Mouse (Mus musculus) testis, adult 2 months (tissue): ENCODE results near the gene Gm281.

Experiments
- CTCF ChIP-seq: fragments of 200-500 bp; IDR thresholded peaks from 2 replicates; pipeline ENCODE4 v1.5.1; 2012; ENCODE audit warnings: low read depth, mild to moderate bottlenecking, inconsistent platforms, low read length, moderate library complexity; ENCODE audit not compliant: control insufficient read depth, insufficient read depth, insufficient replicate concordance
- POLR2A ChIP-seq: fragments of 200-500 bp; IDR thresholded peaks from 2 replicates; pipeline ENCODE4 v1.6.1; 2012; ENCODE audit warnings: low read depth, mild to moderate bottlenecking, inconsistent platforms, low read length, moderate library complexity; ENCODE audit not compliant: control insufficient read depth

DNA sequence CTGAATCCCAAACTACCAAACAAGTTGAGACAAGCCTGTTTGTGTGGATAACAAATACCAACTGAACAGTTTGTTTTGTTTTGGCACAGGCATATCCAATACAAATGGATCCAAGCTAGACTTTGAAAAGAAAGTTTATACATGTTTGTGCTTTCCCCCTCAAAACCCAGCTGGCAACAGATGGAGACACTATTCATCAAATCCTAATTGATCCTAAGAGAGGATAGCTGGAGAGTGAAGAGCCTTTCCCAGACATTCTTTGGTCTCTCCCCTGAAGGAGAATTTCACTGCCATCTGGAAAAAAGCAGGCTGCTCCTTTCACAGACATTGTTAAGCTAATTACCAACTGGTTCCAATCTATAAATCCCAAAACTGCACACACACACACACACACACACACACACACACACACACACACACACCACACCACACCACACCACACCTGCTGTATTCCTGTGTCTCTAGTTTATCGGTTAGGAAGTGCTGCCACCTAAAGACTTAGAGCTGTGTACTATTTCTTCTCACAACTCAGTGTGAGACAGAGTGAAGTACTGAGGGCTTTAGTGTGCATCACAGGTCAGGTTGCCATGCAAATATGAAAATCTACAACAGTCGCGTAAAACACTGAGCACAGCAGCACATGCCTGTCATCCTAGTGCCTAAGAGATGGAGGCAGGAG is 101.3 kb downstream of the Gm281 start:
- TF ChIP-seq CTCF, result no peak
- TF ChIP-seq POLR2A, result no peak
